20 mouse cellular contexts compared by ENCODE assay signal in genomic region chr14:37468711-37469110, GRCm38 (mm10).
DNase-seq lines count a peak whose midpoint lies in the region; ATAC-seq lines count a peak whose summit lies in the region.
"Had no signal": no experiment of that assay in that cellular context is flagged by ENCODE, and none has a peak within 500 bp of the region (broad histone marks: within the 10 kb centered on the region; RNA-seq: fewer than 3 reads in every experiment).

No protein-coding gene starts in this region.

- peak; percentile 94 for ATAC-seq in frontal cortex, adult (ENCODE audit: low TSS enrichment)
- ATAC-seq: forebrain, embryonic 15.5 days; intestine, postnatal 0 days; midbrain, embryonic 15.5 days had no signal

- DNase-seq in frontal cortex, postnatal 14 days (ENCODE audit: low spot score in 2 of 2): no peak
- peak; percentile 2 for DNase-seq in left cerebral cortex, adult 11 months (ENCODE audit: low spot score)
- no peak for DNase-seq in left cerebral cortex, postnatal 36 days (ENCODE audit: low spot score in 2 of 2)
- peak; percentile 72 for DNase-seq in brain, adult 2 months (ENCODE audit: low read depth, low spot score)
- peak; percentile 8 for DNase-seq in right cerebral cortex, postnatal 25 days
- no peak for DNase-seq in gastrocnemius, postnatal 10 days
- DNase-seq: adrenal gland, adult 8-10 months; cerebellum, adult 11 months; cerebellum, adult 9-10 months; cerebellum, postnatal 36 days; embryo, embryonic 11 days; gastrocnemius, adult 2 months; heart, postnatal 10 days; kidney, adult 9 months; kidney, postnatal 10 days; retina, postnatal 1 day had no signal

- intact Hi-C loops in left cerebral cortex, postnatal 36 days (cut with DNase I): no loop called here

Comparison
In these comparisons a context has a peak if more than half of its experiments do, and no peak if none do; other contexts are left out.
1. DNase-seq: peak in left cerebral cortex, adult 11 months (single experiment), brain, adult 2 months (single experiment) and right cerebral cortex, postnatal 25 days (single experiment); none in frontal cortex, postnatal 14 days (0 of 2), left cerebral cortex, postnatal 36 days (0 of 2) and gastrocnemius, postnatal 10 days (single experiment).